Mouse (Mus musculus): ENCODE data around the gene Chrng.

The Chrng gene

DNA sequence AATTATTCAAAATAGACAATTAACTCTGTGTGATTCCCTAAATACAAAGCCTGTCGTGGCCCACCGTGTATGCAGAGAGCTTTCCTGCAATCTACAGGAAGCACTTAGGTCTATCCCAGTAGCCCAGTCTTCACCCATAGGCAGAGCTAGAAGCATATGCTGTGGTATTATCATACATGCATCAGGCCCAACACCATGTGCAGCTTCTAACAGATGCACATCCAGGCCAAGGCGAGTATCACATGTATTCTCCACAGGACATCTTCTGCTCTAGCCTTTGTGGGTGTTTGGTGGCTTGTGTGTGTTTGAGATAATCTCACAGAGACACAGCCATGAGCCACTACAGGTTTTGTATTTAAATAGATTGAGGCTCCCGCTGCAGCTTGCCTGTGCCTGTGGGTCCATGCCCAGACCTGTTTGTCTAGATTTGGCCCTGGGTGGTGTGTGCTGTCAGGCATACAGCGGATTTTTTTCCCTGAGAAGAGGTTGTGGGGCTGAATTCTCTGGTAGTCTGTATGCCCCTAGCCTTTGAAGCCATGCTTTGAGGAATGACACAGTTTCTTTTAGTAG, 47.7 kb downstream of the Chrng start:
- no peak for DNase-seq (ENCODE audit: extremely low spot score)

DNA sequence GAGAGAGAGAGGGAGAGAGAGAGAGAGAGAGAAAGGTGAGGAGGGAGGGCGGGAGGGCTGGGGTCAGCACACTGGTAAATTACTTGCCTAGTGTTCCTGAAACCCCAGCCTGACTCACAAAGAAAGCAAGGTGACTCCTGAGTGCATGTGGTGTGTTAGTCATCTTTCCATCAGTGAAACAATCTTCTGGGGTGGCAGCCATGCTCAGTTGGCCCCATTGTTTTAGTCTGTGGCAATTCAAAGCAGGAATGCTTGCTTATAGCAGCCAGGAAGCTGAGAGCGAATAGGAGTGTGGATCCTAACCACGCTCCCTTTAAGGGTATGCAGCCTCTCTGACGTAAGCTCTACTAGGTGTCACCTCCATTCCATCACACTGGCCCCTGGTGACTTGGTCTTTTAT, 50.7 kb downstream of the Chrng start:
- DNase-seq (ENCODE audit: extremely low spot score), result no peak

DNA sequence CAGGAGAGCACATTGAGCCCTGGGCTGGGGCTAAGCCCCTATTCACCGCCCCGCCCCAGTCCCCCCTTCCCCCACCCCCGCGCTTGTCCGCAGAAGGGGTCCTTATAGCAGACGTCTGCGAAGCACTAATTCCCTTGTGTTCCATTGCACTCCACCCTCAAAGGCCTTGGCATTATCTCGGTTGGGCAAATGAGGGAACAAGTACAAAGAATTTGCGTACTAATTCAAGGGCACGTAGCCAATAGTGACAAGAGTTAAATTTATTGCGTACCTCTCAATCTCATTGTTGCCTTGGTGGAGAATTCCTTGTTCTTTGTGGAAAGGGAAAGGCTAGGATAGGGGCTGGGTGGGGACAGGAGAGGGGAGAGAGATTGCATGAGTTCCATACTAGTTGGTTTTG, 53.2 kb downstream of the Chrng start:
- DNase-seq (ENCODE audit: extremely low spot score), result no peak

DNA sequence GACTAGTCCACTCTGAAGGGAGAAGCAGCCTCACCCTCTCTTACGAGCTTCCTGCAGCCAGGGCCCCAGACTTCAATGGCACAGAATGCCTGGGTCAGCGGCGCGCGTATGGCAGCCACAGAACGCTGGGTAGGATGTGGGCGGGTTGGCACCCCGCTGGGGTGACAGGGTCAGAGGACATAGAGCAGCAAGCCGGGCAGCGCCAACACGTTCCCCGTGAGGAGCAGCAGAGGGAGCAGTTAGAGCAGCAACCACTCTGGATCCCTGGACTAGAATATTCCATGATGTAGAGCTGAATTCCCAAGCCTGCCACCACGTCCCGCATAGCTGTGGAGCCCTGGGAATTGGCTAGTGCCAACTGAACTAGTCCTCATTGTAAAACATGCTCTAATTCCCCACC, 54.0 kb downstream of the Chrng start:
- no peak for DNase-seq (ENCODE audit: extremely low spot score)

DNA sequence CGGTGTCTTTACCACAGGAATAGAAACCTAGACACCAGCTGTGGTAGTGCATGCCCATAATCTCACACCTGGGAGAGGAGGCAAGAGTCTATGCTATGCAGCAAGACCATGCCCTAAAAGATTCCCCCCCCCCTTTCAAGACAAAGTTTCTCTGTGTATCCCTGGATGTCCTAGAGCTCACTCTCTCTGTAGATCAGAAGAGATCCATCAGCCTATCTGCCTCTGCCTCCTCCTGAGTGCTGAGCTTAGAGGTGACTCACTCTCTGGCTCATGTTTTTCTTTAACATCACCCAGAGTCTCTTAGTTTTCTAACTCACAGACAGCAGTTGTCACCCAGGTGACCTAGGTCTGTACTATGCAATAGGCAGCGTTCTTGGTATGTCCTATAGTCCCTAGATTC, 54.9 kb downstream of the Chrng start:
- no peak for DNase-seq (ENCODE audit: extremely low spot score)
